Mouse (Mus musculus): ENCODE results near the gene Lin7c. TPM values are rescaled to one million over a fixed set of nuclear protein-coding genes. Genes with fewer than 3 reads are reported as not detected.

Lin7c gene
- polyA plus RNA-seq, 1 experiment: 0.21 TPM

DNA sequence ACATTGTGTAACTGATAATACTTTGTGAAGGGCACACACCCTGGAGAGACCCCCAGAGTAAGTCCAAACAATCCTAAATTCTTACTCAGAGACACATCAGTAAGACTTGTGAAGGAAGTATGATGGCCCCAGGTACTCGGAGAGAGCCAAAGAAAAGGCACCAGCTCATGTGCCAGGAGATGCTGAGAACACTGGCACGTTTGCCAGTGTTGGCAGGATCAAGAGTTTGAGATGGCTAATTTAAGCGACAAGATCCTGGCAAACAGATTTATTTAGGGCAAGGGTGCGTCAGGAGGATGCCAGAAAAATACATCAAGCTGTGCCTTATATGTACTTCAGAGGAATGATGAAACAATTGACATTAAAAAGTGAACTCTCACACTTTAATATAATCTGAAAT, 6.1 kb upstream of the Lin7c start:
- no peaks in the 10 kb centered on the region for H3K4me1 ChIP-seq
- H3K4me3 ChIP-seq (replicated peaks): no peak overlapping the region
- no peaks in the 10 kb centered on the region for H3K36me3 ChIP-seq (replicated peaks; ENCODE audit: low read length)
- peaks cover 11% of the 10 kb centered on the region for H3K9me3 ChIP-seq
- H3K27me3 ChIP-seq (replicated peaks): peaks cover 3% of the 10 kb centered on the region
- no peak for TF ChIP-seq FLI1 (IDR thresholded peaks at IDR 0.05; ENCODE audit: low read length)
- no peak for TF ChIP-seq GATA1 (IDR thresholded peaks at IDR 0.05; ENCODE audit: borderline replicate concordance, low read length)

DNA sequence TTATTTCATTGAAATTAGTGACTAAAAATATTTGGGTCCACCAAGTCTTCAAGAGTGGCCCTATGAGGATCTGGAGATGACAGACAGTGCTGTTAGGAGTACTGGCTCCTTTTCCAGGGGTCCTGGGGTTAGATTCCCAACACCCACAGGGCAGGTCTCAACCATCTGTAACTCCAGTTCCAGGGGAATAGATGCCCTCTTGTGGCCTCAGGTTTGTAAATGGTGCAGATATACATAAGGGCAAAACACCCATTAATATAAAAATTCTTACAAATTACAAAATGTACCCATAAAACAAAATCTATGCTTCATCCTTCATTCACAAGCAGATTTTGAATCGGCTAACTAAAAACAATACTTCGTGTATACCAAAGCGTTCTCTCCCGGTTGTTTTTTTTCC, 585 bp upstream of the Lin7c start:
- TF ChIP-seq GATA1 (IDR thresholded peaks at IDR 0.05; ENCODE audit: borderline replicate concordance, low read length): no peak
- TF ChIP-seq FLI1 (IDR thresholded peaks at IDR 0.05; ENCODE audit: low read length): no peak
- Histone ChIP-seq H3K4me3 (replicated peaks) (peak overlapping the region; percentile 99), H3K4me1 (peaks cover 20% of the 10 kb centered on the region), H3K27me3 (replicated peaks) (peaks cover 3% of the 10 kb centered on the region), H3K9me3 (peaks cover 6% of the 10 kb centered on the region; the same call in 1 of the 2 replicates), H3K36me3 (replicated peaks; ENCODE audit: low read length) (peaks cover 10% of the 10 kb centered on the region)

DNA sequence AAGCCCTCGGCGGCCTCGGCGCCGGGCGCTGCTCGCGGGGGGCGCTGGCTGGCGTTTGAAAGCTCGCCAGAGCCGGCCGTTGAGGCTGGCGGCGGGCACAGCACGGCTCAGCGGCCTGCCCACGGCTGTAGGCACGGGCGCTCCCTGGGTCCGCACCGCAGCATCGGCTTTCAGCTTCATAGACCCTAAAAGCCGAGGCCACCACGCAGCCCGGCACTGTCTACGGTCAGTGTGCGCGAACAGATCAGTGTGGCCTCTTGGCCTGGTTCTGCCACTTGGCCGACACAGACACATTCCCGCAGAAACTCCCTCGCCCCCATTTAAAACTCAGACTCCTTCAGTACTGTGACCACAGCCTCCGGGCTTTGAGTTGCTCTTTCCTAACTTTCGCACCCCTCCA, 378 bp downstream of the Lin7c start:
- no peak for TF ChIP-seq GATA1 (IDR thresholded peaks at IDR 0.05; ENCODE audit: borderline replicate concordance, low read length)
- TF ChIP-seq FLI1 (IDR thresholded peaks at IDR 0.05; ENCODE audit: low read length): no peak
- Histone ChIP-seq H3K4me1 (peaks cover 22% of the 10 kb centered on the region), H3K4me3 (replicated peaks) (peak overlapping the region; percentile 99), H3K27me3 (replicated peaks) (peaks cover 3% of the 10 kb centered on the region), H3K9me3 (peaks cover 6% of the 10 kb centered on the region; the same call in 1 of the 2 replicates), H3K36me3 (replicated peaks; ENCODE audit: low read length) (peaks cover 20% of the 10 kb centered on the region)

DNA sequence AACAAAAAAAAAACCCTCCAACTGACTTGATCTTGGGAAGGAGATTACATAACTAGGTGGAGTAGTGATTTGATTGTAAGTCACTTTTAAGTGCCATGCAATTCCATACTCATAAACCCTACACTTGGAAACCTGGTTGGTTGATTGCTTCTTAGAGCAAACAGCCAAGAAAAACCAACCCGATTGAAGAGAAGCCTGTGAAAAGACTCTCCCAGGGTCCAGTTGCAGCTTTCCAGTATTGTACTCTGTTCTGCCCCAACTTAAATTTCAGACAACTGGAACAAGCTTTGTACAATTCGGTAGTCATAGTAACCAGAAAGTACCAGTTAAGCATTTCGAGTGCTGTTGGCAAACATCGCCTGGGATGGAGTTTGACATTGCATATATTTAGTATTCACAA, 818 bp downstream of the Lin7c start:
- peaks cover 6% of the 10 kb centered on the region; the same call in 1 of the 2 replicates for H3K9me3 ChIP-seq
- peaks cover 22% of the 10 kb centered on the region for H3K4me1 ChIP-seq
- no peak for TF ChIP-seq FLI1 (IDR thresholded peaks at IDR 0.05; ENCODE audit: low read length)
- no peak for TF ChIP-seq GATA1 (IDR thresholded peaks at IDR 0.05; ENCODE audit: borderline replicate concordance, low read length)
- H3K4me3 ChIP-seq (replicated peaks): peak overlapping the region; percentile 99
- peaks cover 2% of the 10 kb centered on the region for H3K27me3 ChIP-seq (replicated peaks)
- peaks cover 24% of the 10 kb centered on the region for H3K36me3 ChIP-seq (replicated peaks; ENCODE audit: low read length)

DNA sequence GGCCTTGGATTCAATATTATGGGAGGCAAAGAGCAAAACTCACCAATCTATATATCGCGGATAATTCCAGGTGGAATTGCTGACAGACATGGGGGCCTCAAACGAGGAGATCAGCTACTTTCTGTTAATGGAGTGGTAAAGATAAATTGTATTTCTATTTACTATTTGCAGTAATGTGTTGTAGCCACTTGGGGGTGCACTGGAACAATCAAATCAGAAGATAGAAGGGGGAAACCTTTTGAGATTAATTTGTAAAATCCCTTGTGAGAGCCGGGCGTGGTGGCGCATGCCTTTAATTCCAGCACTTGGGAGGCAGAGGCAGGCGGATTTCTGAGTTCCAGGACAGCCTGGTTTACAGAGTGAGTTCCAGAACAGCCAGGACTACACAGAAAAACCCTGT, 5.7 kb downstream of the Lin7c start:
- Histone ChIP-seq H3K36me3 (replicated peaks; ENCODE audit: low read length) (peaks cover 69% of the 10 kb centered on the region), H3K9me3 (no peaks in the 10 kb centered on the region), H3K4me3 (replicated peaks) (no peak overlapping the region), H3K4me1 (peaks cover 22% of the 10 kb centered on the region), H3K27me3 (replicated peaks) (no peaks in the 10 kb centered on the region)
- TF ChIP-seq FLI1 (IDR thresholded peaks at IDR 0.05; ENCODE audit: low read length) (no peak), GATA1 (IDR thresholded peaks at IDR 0.05; ENCODE audit: borderline replicate concordance, low read length) (no peak)

DNA sequence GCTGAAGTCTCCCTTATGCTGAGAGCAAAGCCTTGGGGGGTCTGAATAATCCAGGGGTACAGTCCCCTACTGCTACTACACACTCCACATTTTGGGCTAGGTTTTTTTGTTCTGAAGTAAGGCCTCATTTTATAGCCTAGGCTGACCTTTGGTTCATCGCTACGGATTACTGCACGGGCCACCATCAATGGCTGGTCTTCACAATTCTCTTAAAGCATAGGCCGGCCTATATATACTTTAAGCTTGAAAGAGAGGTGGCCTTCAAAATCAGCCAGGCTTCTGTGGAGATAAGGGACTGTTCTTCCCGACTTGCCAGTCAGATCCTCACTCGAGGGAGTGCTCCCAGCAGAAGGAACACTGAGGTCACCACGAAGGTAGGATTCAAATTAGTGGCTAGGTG, 12.2 kb downstream of the Lin7c start:
- Histone ChIP-seq H3K36me3 (replicated peaks; ENCODE audit: low read length) (peaks cover 47% of the 10 kb centered on the region), H3K27me3 (replicated peaks) (no peaks in the 10 kb centered on the region), H3K4me3 (replicated peaks) (no peak overlapping the region), H3K4me1 (no peaks in the 10 kb centered on the region), H3K9me3 (no peaks in the 10 kb centered on the region)
- TF ChIP-seq FLI1 (IDR thresholded peaks at IDR 0.05; ENCODE audit: low read length) (no peak), GATA1 (IDR thresholded peaks at IDR 0.05; ENCODE audit: borderline replicate concordance, low read length) (no peak)

DNA sequence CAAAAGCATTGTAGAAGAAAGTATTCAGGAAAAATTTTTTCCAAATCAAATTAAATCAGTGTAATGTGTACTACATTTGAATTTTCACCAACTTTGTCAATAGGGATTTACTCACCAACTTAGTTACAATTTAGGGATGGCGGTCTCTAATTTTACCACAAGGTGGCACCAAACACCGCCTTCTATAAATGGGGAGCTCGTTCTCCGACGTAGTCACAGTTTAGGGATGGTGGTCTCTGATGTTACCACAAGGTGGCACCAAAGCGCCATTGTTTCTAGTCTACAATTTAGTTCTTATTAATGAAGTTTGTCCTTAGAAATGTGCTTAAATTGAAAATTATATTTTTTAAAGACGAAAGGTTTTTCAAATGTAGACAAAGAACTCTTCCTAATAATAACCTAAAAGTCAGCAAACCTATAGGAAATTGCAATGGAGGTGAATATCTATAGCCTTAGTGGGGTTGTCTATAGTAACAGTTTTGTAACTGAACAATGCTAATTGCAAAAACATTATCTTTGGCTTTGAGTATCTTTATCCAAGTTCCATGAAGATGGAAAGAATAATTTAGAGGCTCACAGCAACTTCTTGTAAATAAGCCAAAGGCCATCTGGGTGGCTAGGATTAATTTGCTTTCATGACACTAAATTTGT, 13.6 kb downstream of the Lin7c start:
- H3K36me3 ChIP-seq (replicated peaks; ENCODE audit: low read length): peaks cover 33% of the 10 kb centered on the region
- TF ChIP-seq FLI1 (IDR thresholded peaks at IDR 0.05; ENCODE audit: low read length) (no peak), GATA1 (IDR thresholded peaks at IDR 0.05; ENCODE audit: borderline replicate concordance, low read length) (no peak)
- H3K4me3 ChIP-seq (replicated peaks): no peak overlapping the region
- H3K4me1 ChIP-seq: 0 out of 2 replicates have a peak, but pooled peaks cover 3% of the 10 kb centered on the region
- no peaks in the 10 kb centered on the region for H3K9me3 ChIP-seq
- peaks cover 2% of the 10 kb centered on the region for H3K27me3 ChIP-seq (replicated peaks)

DNA sequence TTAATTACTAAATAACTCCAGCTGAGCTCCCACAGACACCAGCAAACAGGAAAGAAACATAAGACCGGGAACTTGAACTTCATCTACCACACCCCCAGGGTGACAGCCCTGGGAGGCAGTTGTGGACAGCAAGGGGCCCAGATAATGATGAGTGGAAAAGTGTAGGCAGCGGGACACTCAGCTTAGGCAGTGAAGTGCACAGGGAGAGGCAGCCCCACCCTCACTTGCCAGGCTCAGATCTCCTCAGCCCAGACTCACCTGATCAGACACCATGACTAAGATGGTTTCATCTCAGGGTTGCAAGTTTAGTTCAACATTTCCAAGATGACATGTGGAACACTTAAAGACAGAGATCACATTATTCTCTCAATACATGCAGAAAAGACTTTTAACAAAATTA, 18.5 kb downstream of the Lin7c start:
- H3K4me1 ChIP-seq: peaks cover 14% of the 10 kb centered on the region
- no peak overlapping the region for H3K4me3 ChIP-seq (replicated peaks)
- TF ChIP-seq FLI1 (IDR thresholded peaks at IDR 0.05; ENCODE audit: low read length): no peak
- no peak for TF ChIP-seq GATA1 (IDR thresholded peaks at IDR 0.05; ENCODE audit: borderline replicate concordance, low read length)
- no peaks in the 10 kb centered on the region for H3K9me3 ChIP-seq
- H3K27me3 ChIP-seq (replicated peaks): peaks cover 6% of the 10 kb centered on the region
- H3K36me3 ChIP-seq (replicated peaks; ENCODE audit: low read length): no peaks in the 10 kb centered on the region

DNA sequence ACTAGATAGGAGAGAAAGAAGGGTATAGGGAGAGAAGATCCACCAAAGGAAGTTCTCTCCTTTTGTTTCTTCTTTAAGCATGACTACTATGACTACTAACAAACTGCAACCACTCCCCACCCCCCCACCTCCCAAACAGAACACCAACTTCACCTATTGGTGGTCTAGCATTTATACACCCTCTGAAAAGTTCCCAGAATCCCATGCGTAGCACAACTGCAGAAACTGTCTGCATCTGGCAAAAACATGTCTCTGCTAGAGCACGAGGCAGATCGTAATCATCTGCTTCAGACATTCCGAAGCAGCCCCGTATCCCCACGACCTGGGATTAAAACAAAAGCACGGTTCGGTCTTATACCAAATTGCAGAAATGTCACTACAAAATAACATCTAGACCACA, 21.6 kb downstream of the Lin7c start:
- H3K4me3 ChIP-seq (replicated peaks): no peak overlapping the region
- peaks cover 20% of the 10 kb centered on the region for H3K4me1 ChIP-seq
- H3K9me3 ChIP-seq: no peaks in the 10 kb centered on the region
- H3K27me3 ChIP-seq (replicated peaks): peaks cover 12% of the 10 kb centered on the region
- H3K36me3 ChIP-seq (replicated peaks; ENCODE audit: low read length): no peaks in the 10 kb centered on the region
- TF ChIP-seq FLI1 (IDR thresholded peaks at IDR 0.05; ENCODE audit: low read length) (no peak), GATA1 (IDR thresholded peaks at IDR 0.05; ENCODE audit: borderline replicate concordance, low read length) (no peak)

DNA sequence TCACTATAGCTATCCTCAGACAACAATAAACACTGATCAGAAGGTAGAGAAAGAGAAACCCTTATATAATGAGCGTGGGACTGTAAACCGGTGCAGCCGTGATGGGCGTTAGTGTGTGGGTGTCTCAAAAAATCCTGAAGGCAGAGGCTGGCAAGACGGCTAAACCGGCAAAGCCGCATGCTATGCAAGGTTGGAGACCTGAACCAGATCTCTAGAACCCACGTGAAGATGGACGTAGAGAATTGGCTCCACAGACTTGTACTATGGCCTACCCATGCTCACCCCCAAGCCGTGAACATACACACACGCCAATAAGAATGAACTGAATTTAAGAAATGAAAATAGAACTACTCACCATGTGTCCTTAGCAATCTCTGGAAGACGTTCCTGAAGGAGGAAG, 22.1 kb downstream of the Lin7c start:
- TF ChIP-seq GATA1 (IDR thresholded peaks at IDR 0.05; ENCODE audit: borderline replicate concordance, low read length) (no peak), FLI1 (IDR thresholded peaks at IDR 0.05; ENCODE audit: low read length) (no peak)
- no peaks in the 10 kb centered on the region for H3K36me3 ChIP-seq (replicated peaks; ENCODE audit: low read length)
- H3K4me3 ChIP-seq (replicated peaks): no peak overlapping the region
- no peaks in the 10 kb centered on the region for H3K9me3 ChIP-seq
- peaks cover 12% of the 10 kb centered on the region for H3K27me3 ChIP-seq (replicated peaks)
- peaks cover 21% of the 10 kb centered on the region for H3K4me1 ChIP-seq
